Mouse (Mus musculus): ENCODE results near the gene Angel2. TPM values are rescaled to one million over a fixed set of nuclear protein-coding genes. Genes with fewer than 3 reads are reported as not detected.
A peak's percentile ranks its signal among the peaks of the same experiment; 100 is the strongest.

Gene Angel2
- polyA plus RNA-seq, 1 experiment from 2014 or later, result 40.4 TPM

DNA sequence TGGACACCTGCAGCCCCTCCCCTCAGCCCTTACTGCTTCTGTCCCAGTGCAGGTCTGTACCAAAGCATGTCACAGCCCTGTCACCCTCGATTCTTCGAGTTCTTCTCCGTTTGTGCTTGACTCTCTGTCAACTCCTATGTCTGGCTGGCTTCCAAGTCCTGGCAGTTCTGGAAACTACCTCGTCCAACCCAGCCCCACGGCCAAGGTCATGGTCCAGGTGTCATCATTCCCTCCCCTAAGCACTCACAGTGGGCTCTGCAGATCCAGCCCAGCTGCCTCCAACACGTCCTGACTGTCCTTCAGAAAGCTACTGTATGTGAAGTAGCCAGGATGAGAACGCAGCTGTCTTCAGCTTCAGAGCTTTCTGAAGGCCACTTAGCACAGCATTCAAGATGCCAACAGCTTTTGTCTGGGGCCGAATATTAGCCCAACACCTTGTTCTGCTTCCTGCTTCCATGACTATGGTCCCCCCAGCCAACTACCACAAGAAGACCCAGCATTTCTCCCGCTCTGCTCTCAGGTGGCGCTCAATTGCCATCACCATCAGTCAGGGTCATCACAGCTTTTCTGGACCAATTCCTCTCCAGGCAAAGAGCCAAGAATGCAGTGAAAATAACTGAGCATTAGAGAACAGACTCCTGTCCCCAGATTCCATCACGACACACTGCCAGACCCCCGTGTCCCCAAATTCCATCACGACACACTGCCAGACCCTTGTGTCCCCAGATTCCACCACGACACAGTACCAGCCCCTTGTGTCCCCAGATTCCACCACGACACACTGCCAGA lies 40.3 kb downstream of the Angel2 start:
- Histone ChIP-seq H3K4me2 (replicated peaks; ENCODE audit: low read depth, low read length) (no peak overlapping the region), H3K9me3 (ENCODE audit: low read length) (no peaks in the 10 kb centered on the region), H3K27ac (ENCODE audit: low read length) (no peak overlapping the region), H3K4me3 (ENCODE audit: low read depth, low read length) (no peak overlapping the region), H3K36me3 (ENCODE audit: insufficient read depth, low read length) (no peaks in the 10 kb centered on the region), H3K9ac (replicated peaks; ENCODE audit: low read depth) (no peak overlapping the region), H3K27me3 (replicated peaks; ENCODE audit: insufficient read depth, low read length) (no peaks in the 10 kb centered on the region), H3K4me1 (ENCODE audit: insufficient read depth, low read depth, low read length) (no peaks in the 10 kb centered on the region)
- DNase-seq (ENCODE audit: low spot score), result no peak
- no peak for ATAC-seq
- TF ChIP-seq CTCF (IDR thresholded peaks at IDR 0.05) (no peak), EP300 (IDR thresholded peaks at IDR 0.05) (no peak)
- 54% methylated on average over 15 of the region's 15 CpGs for WGBS

DNA sequence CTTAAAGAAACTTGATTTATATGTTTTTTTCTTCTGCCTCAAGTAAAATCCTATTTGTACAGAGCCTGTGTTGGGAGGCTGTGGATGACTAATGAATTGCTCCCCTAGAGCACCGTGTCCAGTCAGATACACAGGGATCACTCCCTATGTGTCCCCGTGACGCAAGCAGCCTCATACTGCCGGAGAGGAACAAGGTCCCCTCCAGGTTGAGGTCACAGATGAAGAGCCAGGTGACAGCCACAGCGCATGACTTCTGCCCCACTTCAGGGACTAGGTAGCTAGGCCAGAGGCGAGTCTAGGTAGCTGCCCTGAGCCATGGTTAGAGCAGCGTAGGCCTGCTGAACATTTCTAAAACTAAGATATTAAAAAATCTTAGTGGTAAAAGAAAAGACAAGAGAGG lies 43.1 kb downstream of the Angel2 start:
- H3K4me2 ChIP-seq (replicated peaks; ENCODE audit: low read depth, low read length), result no peak overlapping the region

DNA sequence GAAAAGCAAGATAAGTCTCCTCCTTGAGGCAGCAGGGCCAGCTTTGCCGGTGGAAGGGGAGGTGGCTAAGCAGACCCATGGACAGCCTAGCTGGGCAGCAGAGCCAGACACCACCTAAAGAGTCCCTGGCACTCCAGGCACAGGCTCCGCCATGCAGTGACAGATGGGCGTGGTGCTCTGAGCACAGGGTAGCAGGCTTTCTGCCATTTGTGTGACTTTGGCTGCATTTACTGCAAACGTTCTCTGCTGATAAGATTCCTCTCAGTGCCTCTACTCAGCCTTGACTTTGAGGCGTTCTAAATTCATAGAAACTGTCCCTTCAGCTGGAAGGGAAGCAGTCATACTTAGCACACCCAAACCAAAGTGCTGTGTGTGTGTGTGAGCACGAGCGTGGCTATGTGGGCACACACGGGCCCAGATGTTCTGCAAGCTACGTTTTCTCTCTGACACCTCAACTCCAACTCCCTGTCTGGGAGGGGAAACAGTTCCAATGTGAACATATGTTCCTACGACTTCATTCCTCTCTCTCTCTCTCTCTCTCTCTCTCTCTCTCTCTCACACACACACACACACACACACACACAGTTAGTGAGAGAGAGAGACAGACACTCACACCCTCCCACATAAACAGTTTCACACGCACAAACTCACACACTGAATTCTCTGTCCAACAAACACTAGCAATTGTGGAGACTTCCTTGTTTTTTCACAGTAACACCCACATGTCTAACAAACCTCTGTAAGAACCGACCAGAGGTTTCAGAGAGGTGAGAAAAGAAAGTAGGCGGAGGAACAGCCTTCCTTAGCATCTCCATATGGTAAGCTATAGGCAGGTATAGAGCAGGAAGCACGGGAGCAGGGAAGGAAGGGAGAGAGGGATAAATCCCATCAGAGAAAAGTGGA lies 47.0 kb downstream of the Angel2 start:
- Histone ChIP-seq H3K36me3 (ENCODE audit: insufficient read depth, low read length) (no peaks in the 10 kb centered on the region), H3K4me3 (ENCODE audit: low read depth, low read length) (no peak overlapping the region), H3K9me3 (ENCODE audit: low read length) (no peaks in the 10 kb centered on the region), H3K9ac (replicated peaks; ENCODE audit: low read depth) (no peak overlapping the region), H3K4me1 (ENCODE audit: insufficient read depth, low read depth, low read length) (no peaks in the 10 kb centered on the region), H3K27ac (ENCODE audit: low read length) (no peak overlapping the region), H3K4me2 (replicated peaks; ENCODE audit: low read depth, low read length) (no peak overlapping the region), H3K27me3 (replicated peaks; ENCODE audit: insufficient read depth, low read length) (no peaks in the 10 kb centered on the region)
- WGBS, result 74% methylated on average over 14 of the region's 14 CpGs
- no peak for TF ChIP-seq CTCF (IDR thresholded peaks at IDR 0.05)
- no peak for TF ChIP-seq EP300 (IDR thresholded peaks at IDR 0.05)
- DNase-seq (ENCODE audit: low spot score) (no peak), ATAC-seq (no peak)

More for the DNA sequence above, 43.1 kb downstream of the Angel2 start:
- Histone ChIP-seq H3K9ac (replicated peaks; ENCODE audit: low read depth) (no peak overlapping the region), H3K36me3 (ENCODE audit: insufficient read depth, low read length) (no peaks in the 10 kb centered on the region), H3K4me3 (ENCODE audit: low read depth, low read length) (no peak overlapping the region), H3K27me3 (replicated peaks; ENCODE audit: insufficient read depth, low read length) (no peaks in the 10 kb centered on the region), H3K9me3 (ENCODE audit: low read length) (no peaks in the 10 kb centered on the region), H3K27ac (ENCODE audit: low read length) (no peak overlapping the region), H3K4me1 (ENCODE audit: insufficient read depth, low read depth, low read length) (no peaks in the 10 kb centered on the region)
- 87% methylated on average over 7 of the region's 7 CpGs for WGBS
- TF ChIP-seq EP300 (IDR thresholded peaks at IDR 0.05) (no peak), CTCF (IDR thresholded peaks at IDR 0.05) (no peak)
- no peak for DNase-seq (ENCODE audit: low spot score)
- ATAC-seq, result no peak

DNA sequence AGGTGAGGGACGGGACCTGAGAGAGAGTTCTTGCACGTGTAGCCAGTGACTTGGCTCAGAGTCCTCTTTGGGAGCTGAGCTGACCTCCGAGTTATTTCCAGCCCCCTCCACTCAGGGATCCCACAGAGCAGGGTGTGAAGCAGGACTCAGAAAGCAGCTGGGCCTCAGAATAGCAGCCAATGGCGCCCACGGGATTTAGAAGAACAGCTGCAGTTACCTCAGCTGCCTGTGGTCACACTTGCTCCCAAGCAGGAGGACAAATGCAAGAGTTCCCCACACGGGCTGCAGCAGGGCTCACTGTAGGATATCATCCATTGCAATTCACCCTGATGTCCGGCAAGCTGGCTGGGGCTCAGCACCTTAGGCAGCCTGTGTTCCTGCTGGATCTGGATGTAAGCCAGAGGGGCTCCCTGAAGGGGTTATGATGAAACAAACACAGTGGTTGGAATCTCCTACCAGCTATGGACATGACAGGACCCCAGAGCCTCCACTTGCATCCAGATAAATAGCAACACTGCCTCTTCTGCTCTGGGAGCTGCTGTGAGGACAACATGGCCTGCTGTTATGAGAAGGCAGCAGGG lies 47.8 kb downstream of the Angel2 start:
- DNase-seq (ENCODE audit: low spot score), result peak; percentile 22
- no peak overlapping the region for H3K9ac ChIP-seq (replicated peaks; ENCODE audit: low read depth)
- ATAC-seq, result no peak
- H3K27me3 ChIP-seq (replicated peaks; ENCODE audit: insufficient read depth, low read length), result no peaks in the 10 kb centered on the region
- no peaks in the 10 kb centered on the region for H3K4me1 ChIP-seq (ENCODE audit: insufficient read depth, low read depth, low read length)
- no peak for TF ChIP-seq EP300 (IDR thresholded peaks at IDR 0.05)
- TF ChIP-seq CTCF (IDR thresholded peaks at IDR 0.05), result no peak
- no peaks in the 10 kb centered on the region for H3K9me3 ChIP-seq (ENCODE audit: low read length)
- WGBS, result 56% methylated on average over 7 of the region's 7 CpGs
- no peak overlapping the region for H3K4me3 ChIP-seq (ENCODE audit: low read depth, low read length)
- H3K4me2 ChIP-seq (replicated peaks; ENCODE audit: low read depth, low read length), result no peak overlapping the region
- H3K27ac ChIP-seq (ENCODE audit: low read length), result no peak overlapping the region
- no peaks in the 10 kb centered on the region for H3K36me3 ChIP-seq (ENCODE audit: insufficient read depth, low read length)

DNA sequence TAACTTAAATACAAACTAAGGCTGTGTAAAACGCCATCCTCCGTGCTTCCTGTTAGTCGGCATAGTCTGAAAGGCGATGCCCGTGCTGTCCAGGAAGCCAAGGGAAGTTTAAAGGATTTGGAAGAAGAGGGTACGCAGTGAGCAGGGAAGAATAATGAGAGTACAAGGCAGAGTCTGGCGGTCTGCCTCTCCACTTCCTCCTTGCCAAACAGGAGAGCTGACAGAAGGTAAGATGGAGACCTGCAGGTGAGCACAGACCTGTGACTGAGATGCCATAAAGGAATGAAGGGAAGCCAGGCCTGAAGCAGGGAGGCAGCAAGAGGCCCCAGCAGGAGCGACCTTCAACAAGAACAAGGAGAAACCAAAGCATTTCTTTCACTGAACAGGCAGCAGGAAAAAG lies 49.3 kb downstream of the Angel2 start:
- no peak for TF ChIP-seq EP300 (IDR thresholded peaks at IDR 0.05)
- TF ChIP-seq CTCF (IDR thresholded peaks at IDR 0.05), result no peak
- 80% methylated on average over 8 of the region's 8 CpGs for WGBS
- Histone ChIP-seq H3K9ac (replicated peaks; ENCODE audit: low read depth) (no peak overlapping the region), H3K36me3 (ENCODE audit: insufficient read depth, low read length) (no peaks in the 10 kb centered on the region), H3K4me3 (ENCODE audit: low read depth, low read length) (no peak overlapping the region), H3K27ac (ENCODE audit: low read length) (no peak overlapping the region), H3K4me1 (ENCODE audit: insufficient read depth, low read depth, low read length) (peaks cover 3% of the 10 kb centered on the region; the same call in 1 of the 2 replicates), H3K4me2 (replicated peaks; ENCODE audit: low read depth, low read length) (no peak overlapping the region), H3K27me3 (replicated peaks; ENCODE audit: insufficient read depth, low read length) (no peaks in the 10 kb centered on the region), H3K9me3 (ENCODE audit: low read length) (no peaks in the 10 kb centered on the region)
- DNase-seq (ENCODE audit: low spot score) (no peak), ATAC-seq (no peak)

DNA sequence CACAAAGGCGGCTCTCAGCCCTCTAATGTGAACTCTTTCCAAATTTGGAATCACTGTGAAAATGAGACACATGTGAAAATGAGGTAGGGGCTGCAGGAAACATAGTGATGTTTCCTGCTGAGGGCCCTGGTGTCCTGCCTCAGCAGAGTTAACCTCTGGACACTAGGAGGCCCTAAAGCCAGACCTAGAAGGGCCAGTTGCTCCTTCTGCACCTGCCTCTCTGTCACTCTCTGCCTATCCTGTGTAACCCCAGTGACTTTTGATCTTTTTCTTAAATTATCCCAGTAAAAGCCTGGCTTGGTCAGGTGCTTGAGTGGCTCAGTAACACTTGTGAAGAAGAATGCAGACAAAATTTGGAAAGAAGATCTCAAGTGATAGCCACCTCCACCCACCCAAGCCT lies 49.9 kb downstream of the Angel2 start:
- peaks cover 3% of the 10 kb centered on the region; the same call in 1 of the 2 replicates for H3K4me1 ChIP-seq (ENCODE audit: insufficient read depth, low read depth, low read length)

More for the DNA sequence above, 49.9 kb downstream of the Angel2 start:
- Histone ChIP-seq H3K27me3 (replicated peaks; ENCODE audit: insufficient read depth, low read length) (no peaks in the 10 kb centered on the region), H3K27ac (ENCODE audit: low read length) (no peak overlapping the region), H3K36me3 (ENCODE audit: insufficient read depth, low read length) (no peaks in the 10 kb centered on the region), H3K9me3 (ENCODE audit: low read length) (no peaks in the 10 kb centered on the region), H3K4me3 (ENCODE audit: low read depth, low read length) (no peak overlapping the region), H3K9ac (replicated peaks; ENCODE audit: low read depth) (no peak overlapping the region), H3K4me2 (replicated peaks; ENCODE audit: low read depth, low read length) (no peak overlapping the region)
- WGBS, result 82% methylated on average over 1 of the region's 1 CpGs
- DNase-seq (ENCODE audit: low spot score) (no peak), ATAC-seq (no peak)
- no peak for TF ChIP-seq EP300 (IDR thresholded peaks at IDR 0.05)
- no peak for TF ChIP-seq CTCF (IDR thresholded peaks at IDR 0.05)
